Mouse (Mus musculus) heart, postnatal 0 days (tissue): ENCODE data around the gene Ushbp1.

Experiments
- CTCF ChIP-seq: IDR thresholded peaks from 2 replicates; pipeline ENCODE4 v1.5.1; 2016; ENCODE audit warnings: antibody characterized with exemption, control low read depth, low read depth
- EP300 ChIP-seq: IDR thresholded peaks from 2 replicates; pipeline ENCODE4 v1.6.1; 2016; ENCODE audit warnings: antibody characterized with exemption, low read depth

- TF ChIP-seq EP300 (no peak), CTCF (peak; percentile 64)
These were observed 9.9 kb upstream of the Ushbp1 start, which contains the start of gene Ankle1 for GRCm38 (mm10) chr8:71405401-71406098.
